Mouse (Mus musculus): ENCODE results near the gene Ubald2.
A peak's percentile ranks its signal among the peaks of the same experiment; 100 is the strongest.
"Not testable (repeated sequence)": the region's sequence is repeated elsewhere in the genome, so short reads cannot be mapped to it uniquely, and the experiment has no call there.

Gene Ubald2

DNA sequence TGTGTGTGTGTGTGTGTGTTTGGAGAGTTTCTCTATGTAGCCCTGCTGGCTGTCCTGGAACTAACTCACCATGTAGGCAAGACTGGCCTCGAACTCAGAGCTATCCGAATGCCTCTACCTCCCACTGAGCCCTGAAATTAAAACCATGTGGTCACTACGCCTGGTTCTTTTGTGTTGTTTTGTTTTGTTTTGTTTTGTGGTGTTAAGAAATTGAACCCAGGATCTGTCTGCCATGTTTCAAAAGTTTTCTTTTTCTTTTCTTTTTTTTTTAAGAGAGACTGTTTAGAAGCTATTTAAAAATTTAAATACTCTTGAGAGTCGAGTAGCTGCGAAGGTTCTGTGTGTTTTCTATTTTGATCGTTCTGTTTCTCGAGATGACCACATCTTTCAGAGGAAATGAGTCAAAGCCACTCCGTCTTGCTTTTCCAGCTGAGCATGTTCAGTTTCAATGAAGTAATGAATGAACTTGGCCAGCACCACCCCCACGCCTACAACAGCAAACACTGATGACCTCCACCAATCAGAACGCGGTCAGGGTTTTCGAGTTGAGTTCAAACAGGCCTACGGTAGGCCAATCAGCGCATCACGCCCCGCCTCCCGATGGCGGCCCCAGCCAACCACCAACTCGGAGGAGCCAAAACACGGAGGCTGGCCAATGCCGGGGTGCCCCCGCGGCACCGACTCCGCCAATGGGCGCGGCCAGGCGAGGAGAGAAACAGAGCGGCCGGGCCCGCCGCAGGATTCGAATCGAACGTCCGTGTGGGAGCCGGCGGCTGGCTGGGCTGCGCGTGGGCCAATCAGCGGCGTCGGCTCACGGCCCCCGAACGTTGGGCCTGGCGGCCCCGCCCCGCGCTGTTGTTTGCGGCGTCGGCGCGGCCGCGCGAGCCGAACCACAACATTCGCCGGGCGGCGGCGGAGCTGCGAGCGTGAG, at the start of gene Ubald2:
Gene Ubald2, plus strand, starts transcription at position 739 of the 931 bp plus-strand sequence.
- DNase-seq (ENCODE audit: low spot score), result peak; percentile 100

DNA sequence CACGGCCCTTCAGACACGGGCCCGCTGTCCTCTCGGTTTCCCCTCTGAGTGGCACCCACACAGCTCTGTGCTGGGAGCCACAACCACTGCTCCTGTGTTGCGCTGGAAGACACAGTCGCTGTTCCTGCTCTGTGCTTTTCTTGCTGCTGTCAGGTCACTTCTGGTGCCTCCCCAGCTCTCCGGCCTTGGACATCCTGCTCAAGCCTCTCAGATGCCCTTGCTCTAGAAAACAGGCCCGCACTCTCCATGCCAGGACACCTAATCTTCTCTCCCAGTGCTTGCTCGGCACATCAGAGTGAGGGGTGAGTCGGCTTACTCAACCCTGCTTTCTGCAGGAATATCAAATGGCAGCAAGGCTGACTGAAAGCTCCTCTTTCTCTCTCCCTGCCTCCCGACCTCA, 49.7 kb upstream of the Ubald2 start:
- DNase-seq (ENCODE audit: low spot score), result no peak

DNA sequence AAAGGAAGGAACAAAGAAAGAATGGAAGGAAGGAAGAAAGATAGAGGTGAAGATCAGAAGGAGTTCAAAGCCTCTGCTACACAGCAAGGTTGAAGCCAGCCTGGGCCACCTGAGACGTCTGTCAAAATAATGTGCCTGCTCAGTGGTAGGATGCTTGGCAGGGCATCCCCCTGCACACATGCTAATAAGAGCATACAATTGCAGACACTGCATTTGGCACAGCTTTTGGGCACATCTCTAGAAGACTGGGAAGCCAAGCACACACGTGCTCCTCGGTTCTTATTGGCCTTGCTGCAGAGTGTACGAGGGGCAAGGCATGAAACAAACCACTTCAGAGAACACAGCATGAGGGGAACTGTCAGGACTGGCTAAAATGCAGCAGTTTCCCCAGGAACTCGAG, 47.9 kb upstream of the Ubald2 start:
- DNase-seq (ENCODE audit: low spot score), result no peak

DNA sequence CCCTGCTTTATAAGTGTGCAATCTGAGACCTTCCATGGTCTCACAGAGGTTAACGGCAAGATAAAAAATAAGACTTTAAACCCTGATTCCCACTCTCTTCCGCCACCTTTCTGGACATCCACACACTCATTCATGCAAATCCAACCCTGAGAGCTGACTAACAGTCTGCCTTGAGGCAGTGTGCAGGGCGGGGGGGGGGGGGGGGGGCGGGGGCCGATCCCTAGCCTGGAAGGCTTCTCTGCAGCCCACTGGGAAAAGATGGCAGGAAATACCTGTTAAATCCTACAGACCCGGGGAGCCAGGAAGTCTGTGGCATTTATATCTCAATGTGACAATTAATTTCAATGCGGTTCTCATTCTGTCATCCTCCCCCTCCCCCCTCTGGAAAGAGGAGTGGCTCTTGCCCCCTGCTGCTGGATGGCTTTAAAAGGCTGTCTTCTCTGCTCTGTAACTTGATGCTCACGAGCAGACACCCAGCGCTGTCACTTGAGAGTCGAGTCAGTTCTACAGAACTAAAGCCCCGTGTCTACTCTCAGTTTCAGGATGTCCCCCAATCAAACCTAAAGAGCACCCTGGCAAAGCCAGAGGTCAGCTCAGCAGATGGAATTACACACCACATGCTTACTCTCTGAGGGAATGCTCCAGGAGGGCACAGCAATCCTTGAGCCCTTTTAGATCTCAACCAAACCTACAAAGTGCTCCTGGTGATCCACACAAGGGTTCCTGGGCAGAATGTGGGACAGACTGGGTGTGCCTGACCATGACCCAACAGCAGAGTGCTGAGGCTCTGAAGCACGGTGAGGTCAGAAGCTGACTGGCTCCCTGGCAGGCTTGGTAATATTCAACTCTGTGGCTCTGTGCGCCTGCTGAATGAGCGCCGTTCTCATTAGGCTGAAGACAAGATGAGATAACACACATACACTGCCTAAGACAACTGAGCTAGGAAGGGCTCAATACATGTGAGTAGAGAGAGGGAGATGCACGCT, 46.5 kb upstream of the Ubald2 start:
- no peak for DNase-seq (ENCODE audit: low spot score)

DNA sequence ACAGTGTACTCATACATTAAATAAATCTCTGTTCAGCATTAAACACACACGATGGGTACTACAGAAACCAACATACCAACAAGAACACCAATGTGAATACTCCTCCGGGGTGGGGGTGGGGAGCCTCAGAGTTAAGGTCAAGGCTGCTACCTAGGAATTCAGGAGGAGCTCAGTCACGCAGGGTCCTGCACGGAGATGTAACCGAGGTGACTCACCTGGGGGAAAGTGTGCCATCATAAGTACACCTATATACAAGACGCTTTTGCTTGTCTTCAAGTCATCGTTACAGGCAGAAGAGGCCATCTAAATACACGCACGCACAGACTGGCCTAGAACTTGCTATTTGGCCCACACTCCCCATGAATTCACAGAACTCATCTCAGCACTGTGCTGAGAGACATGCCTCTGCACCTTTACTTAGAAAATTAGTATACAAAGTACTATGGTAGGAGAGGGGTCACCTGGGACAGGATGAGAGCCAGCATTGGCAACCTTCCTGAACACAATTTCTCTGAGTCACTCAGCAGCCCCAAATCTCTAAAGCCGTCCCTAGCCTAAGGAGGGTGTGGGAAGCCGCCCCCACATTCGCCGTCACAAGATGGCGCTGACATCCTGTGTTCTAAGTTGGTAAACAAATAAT, 44.9 kb upstream of the Ubald2 start:
- peak; percentile 54 for DNase-seq (ENCODE audit: low spot score)

DNA sequence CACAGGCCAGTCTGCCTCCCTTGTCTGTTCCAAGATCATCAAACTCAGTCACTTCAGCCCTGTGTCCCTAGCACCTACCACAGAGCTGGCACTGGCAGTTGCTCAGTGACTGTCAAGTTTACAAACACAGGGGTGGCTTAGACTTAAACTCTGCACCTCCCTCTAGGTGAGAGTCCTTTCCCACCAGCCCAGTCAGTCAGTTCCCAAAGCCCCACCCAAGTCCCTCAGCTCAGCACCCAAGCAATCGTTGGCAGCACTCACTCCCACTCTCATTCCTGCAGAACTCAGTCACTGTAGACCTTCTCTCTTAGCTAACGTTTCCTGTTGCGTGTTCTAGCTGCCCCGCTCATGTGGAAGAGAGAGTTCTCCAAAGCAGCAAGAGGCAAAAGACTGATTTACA, 39.1 kb upstream of the Ubald2 start:
- DNase-seq (ENCODE audit: low spot score), result no peak

DNA sequence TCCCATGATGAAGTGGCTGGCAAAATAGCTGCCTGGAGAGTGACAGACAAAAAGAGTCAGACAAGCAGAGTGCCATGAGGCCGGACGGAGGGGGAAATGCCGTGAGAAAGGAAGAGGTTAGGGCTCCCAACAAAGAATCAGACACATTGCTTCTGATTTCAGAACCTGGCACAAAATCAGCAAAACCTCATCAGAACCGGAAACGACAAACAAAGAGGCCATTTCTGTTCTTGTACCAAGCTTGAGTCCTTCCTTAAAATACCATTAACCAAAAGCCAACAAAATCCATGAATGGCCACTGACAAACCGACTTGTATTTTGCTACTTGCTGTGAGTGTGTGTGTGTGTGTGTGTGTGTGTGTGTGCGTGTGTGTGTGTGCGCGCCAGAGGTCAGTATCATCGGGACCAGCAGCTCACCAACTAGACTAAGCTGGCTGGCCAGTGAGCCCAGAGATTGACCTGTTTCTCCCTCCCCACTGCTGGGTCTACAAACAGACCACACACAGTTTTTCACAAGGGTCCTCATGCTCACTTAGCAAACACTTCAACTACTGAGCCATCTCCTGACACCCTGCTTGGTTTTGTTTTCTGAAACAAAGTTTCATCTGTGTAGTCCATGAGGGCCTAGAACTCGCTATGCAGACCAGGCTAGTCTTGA, 37.5 kb upstream of the Ubald2 start:
- no peak for DNase-seq (ENCODE audit: low spot score)

DNA sequence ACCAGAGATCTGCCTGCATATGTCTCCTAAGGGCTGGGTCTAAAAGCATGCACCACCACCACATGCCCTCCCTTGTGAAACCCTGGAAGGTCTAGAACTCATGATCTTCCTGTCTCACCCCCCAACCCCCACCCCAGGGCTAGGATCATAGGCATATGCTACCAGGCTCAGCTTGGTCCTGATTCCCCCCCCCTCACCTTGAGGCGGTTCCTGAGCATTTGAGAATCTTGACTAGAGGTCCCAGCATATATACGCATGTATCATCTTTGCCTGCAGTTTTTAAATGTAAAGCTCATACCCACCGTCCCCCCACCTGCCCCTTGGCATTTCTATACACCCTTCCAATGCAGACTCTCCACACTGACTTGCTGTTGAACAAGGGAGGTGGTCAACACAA, 37.0 kb upstream of the Ubald2 start:
- DNase-seq (ENCODE audit: low spot score), result no peak

DNA sequence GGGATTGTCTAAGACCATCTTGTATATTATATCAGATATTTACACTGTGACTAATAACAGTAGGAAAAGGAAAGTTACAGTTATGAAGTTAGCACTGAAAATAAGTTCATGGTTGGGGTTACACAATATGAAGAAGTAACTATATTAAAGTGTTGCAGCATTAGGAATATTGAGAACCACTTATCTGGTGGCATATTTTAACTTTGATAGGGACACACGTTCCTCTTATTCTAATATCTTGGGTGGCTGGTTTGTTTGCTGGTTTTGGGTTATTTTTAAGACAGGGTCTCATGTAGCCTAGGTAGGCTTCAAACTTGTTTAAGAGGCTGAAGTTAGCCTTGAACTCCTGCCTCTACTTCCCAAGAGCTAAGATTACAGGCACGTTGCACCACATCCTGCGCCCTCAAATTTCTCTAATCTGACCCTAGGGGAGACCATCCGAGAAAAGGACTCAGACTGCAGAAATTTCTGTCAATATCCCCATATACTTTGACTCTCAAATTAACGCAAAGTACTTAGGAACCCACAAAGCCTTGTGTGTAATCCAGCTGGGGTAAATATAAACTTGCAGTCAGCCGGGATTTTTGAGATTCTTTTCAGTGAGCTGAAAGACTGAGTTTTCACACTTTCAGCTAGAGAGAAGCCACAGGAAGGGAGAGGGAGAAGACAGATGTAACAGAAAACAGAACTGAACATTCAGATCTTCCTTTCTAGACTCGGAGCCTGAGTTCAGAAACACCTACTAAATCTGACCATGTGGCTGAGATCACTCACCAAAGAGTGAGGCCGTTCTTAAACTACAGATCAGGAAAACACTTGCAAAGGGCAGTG, 36.2 kb upstream of the Ubald2 start:
- no peak for DNase-seq (ENCODE audit: low spot score)

DNA sequence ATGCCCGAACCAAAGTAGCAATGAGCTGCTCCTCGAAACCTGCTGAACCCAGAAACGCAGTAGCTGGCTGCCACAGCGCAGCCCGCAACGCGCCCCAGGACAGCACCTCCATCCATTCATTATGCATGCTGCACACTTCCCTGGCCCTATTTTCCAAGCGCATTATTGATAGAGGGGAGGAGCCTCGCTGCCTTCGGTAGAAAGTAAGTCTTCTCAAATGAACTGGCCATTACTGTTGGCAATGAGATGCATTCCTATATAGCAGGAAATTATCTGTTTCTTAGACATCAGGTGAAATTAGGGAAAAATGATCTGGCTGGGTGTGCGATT, 35.6 kb upstream of the Ubald2 start:
- DNase-seq (ENCODE audit: low spot score), result no peak

DNA sequence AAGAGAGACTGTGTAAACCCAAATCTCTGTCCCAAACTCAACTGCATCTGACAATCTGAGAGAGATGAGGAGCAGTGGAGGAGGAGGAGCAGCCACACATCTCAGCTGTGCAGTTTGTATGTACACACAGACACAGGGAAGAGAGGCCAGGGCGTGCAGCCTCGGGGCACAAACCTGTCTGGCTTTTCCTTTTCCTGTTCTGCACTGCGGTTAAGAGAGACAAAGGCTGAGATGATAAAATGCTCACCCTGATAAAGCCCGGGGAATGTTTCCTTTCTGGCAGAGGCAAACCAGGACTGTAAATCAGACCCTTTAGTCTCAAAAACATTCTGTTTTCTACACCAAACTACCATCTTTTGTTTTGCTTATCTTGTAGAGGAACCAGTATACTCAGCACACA, 33.3 kb upstream of the Ubald2 start:
- no peak for DNase-seq (ENCODE audit: low spot score)

DNA sequence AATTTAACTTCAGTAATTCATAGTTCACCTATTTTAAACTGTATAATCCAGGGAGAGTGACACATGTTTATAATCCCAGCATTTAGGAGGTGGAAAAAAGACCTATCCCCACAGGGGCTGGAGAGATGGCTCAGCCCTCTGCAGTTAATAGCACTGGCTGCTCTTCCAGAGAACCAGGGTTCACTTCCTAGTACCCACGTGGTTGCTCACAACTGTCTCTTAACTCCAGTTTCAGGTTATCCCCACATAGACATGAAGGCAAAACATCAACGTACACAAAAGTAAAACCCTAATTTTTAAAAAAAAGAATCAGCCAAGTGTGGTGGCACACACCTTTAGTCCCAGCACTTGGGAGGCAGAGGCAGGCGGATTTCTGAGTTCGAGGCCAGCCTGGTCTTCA, 28.3 kb upstream of the Ubald2 start:
- DNase-seq (ENCODE audit: low spot score), result no peak

DNA sequence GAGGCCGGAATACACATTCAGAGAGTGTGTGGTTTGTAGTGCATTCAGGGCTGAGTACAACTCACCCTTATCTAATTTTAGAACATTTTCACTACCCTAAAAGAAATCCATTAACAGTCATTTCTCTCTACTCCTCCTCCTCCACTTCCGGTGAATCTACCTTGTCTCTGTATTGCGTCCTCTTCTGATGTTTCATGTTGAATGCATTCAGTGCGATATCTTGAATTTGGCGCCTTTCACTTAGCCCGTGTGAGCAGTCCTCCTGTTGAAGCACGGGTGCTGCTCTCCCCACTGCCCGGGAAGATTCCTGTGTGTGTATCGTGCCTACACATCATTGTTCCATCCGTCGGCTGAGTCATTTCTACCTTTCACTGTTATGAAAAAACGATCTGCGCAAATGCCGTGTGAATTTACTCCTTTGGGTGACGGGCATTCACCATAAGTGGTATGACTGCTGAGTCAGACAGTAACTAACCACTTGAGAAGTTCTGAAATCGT, 27.6 kb upstream of the Ubald2 start:
- DNase-seq (ENCODE audit: low spot score), result no peak

DNA sequence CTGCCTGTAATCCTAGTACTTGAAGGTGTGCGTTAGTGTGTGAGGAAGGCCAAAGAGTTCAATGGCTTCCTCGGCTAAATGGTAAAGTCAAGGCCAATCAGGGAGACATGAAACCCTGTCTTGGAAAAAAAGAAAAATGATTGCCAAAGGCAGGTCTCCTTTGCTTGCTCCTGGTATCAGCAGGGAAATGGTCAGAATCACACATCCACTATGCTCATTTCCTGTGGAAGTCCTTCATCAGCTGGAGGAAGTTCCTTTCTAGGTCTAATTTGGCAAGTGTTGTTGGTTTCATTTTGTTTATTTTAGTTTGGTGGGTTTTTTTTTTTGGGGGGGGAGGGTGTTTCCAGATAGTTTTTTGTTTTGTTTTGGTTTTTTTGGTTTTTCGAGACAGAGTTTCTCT, 24.9 kb upstream of the Ubald2 start:
- DNase-seq (ENCODE audit: low spot score), result no peak

DNA sequence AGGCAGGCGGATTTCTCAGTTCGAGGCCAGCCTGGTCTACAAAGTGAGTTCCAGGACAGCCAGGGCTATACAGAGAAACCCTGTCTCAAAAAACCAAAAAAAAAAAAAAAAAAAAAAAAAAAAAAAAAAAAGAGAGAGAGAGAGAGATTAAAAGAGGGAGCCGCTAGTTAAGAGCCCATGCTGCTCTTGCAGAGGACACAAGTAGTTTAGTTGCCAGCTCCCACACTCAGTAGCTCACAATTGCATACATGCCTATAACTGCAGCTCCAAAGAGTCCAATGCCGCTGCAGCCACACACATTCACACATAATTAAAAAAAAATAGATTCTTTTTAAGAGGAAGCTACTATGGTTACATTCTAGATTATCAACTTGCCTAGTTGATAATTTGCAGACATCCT, 23.5 kb upstream of the Ubald2 start:
- DNase-seq (ENCODE audit: low spot score), result not testable (repeated sequence)

DNA sequence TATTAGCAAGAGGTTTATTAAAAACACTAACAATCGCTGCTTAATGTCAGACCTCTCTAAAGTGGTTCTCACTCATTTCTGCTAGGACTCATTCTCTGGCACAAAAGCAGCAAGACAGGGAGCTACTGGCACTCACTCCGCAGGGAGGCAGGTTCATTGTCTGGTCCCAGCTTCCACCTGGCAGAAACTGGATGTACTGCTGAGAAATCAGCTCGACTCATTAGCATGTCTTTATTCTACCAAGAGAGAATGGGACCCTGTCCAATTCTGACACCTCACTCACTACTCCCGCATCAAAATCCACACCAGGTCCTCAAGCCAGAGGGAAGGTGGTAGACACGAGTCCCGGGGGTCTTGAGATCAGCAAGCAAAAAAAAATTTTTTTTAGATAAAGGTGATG, 22.3 kb upstream of the Ubald2 start:
- no peak for DNase-seq (ENCODE audit: low spot score)

DNA sequence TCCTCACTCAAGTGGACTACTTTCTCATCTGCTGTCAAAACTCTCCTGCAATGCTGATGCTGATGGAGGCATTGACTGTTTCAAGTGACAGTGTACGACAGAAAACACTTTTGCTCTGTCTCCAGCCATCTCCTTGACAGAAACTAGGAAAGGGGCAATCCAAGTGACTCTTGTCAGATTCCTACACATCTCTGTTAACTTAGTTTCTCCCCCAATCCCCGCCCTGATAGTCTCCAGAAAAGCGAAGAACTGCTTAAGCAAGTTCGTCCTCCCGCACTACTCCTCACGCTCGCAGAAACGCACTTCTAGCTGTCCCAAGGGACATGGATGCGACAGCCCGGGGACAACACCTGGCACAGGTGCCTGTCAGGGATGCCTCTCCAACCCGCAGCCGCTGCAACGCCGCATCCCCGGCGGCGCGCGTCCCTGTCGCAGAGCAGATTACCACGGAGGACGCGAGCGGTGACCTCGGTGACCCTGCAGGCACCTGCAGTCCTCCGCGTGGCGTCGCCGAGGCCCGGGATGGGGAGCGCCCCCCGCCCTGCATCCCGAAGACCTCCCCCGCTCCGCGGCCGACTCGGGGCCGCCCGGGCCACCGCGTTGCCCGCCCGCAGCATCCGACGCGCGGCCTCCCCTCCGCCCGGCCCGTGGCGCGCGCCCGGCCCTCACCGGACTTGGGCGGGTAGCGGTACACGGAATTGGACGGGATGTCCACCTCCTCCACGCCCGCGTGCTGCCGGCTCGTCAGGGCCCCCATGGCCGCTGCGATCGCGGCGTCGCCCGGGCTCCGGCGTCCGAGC, 21.7 kb upstream of the Ubald2 start:
- DNase-seq (ENCODE audit: low spot score), result no peak

DNA sequence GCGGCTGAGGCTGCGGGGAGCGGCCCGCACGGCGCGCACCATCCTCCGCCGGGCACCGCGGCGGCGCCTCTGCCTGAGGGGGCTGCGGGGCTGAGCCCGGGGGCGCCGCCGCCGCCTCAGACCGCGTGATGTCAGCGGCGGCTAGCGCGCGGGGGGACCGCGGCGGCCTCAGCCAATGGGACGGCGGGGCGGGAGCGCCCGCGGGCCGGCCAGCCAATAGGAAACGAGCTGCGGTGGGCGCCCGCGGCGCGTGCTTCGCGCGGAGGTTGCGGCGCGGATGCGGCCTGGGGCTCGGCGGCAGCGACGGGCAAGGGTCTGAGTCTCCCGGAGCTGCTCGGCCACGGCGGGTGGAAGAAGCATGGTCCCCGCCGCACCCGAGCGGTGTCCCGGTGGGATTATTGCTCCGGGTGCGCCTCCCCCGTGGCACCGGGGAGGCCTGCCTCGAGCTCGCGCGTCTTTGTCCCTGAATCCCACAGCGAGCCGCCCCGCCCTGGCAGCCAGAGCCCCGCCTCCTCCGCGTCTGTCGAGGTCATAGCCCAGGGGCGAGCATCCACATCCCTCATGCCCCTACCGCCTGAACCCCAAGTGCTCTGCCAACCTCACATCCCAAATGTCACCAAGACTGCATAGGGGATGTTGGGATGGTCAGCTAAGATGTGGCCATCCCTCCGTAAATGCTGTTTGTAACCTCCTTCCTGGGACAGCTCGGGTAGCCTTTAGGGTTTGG, 20.8 kb upstream of the Ubald2 start, which contains the start of gene Rnf157:
Gene Rnf157, minus strand, starts transcription at position 129 of the 727 bp plus-strand sequence.
- DNase-seq (ENCODE audit: low spot score), result peak; percentile 67

DNA sequence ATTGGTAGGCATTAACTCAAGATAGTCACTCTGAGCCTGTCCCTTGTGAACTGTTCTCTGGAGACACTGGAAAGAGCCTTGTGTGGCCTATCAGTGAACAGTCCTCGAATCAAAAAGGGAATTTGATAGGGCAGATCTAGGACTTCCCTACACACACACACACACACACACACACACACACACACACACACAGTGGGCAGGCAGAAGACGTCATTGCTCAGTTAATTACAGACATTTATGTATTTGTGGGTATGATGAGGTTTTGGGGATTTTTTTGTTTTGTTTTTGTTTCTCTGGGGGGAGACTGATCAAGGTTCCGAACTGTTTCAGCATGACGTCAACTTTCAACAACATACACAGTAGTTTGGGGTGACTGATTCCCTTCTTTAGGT, 20.3 kb upstream of the Ubald2 start:
- DNase-seq (ENCODE audit: low spot score), result no peak
